8 mouse cellular contexts compared by ENCODE assay signal in the genomic region with DNA sequence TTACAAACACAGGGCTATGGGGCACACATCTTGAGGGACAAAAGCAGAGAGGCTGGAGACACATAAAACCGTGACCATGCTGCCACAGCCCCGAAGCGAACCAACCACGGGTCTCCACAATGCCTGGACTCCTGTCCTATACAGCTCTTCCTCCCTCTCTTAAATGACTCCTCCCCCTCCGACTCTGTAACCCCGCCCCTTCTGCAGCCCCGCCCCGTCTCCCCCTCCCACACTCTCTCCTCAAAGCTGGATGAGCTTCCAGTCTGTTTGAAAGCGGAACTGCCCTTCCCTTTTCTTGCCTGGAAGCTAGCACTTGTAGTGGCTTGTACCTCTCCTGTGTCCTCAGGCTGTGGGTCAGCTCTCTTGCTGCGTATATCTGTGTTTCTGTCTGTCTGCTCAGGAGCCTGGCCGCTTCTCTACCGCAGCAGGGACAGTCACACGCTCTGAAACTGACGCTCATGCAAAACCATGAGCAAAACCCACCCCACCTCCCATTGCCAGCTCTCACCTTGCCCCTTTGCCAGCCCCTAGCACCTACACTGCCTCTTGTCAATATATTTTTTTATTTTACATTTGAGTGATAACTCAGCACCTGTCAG. TPM values are rescaled to one million over a fixed set of nuclear protein-coding genes. Genes with fewer than 3 reads are reported as not detected.
DNase-seq lines count a peak whose midpoint lies in the region; ATAC-seq and TF ChIP-seq lines count a peak whose summit lies in the region.

No protein-coding gene starts in this region.

- no peak for TF ChIP-seq POLR2A in lung, adult 2 months (IDR thresholded peaks at IDR 0.05; ENCODE audit: borderline replicate concordance, extremely low read depth, low read depth, low read length)
- TF ChIP-seq POLR2A in thymus, adult 2 months (IDR thresholded peaks at IDR 0.05; ENCODE audit: control insufficient read depth, extremely low read depth, insufficient read depth, low read length, poor library complexity), result no peak

- no peak overlapping the region for H3K27ac ChIP-seq in lung, embryonic 15.5 days
- no peak overlapping the region; the same call in 1 of the 2 replicates for H3K27ac ChIP-seq in heart, embryonic 15.5 days
- H3K27ac ChIP-seq in liver, postnatal 0 days (ENCODE audit: low read depth), result no peak overlapping the region
- no peak overlapping the region for H3K27ac ChIP-seq in stomach, postnatal 0 days (replicated peaks)
- H3K27ac ChIP-seq in thymus, adult 2 months (ENCODE audit: control insufficient read depth, insufficient read depth, low read length), result no peak overlapping the region

- no peak for TF ChIP-seq EP300 in liver, postnatal 0 days (IDR thresholded peaks at IDR 0.05; ENCODE audit: low read depth)
- no peak for TF ChIP-seq EP300 in stomach, postnatal 0 days (optimal IDR thresholded peaks at IDR 0.05)

- H3K9me3 ChIP-seq in lung, embryonic 15.5 days, result no peaks in the 10 kb centered on the region
- no peaks in the 10 kb centered on the region for H3K9me3 ChIP-seq in heart, embryonic 15.5 days (replicated peaks)
- no peaks in the 10 kb centered on the region for H3K9me3 ChIP-seq in liver, postnatal 0 days (ENCODE audit: low read length)
- no peaks in the 10 kb centered on the region for H3K9me3 ChIP-seq in stomach, postnatal 0 days (ENCODE audit: control insufficient read depth, low read length)

- 8% methylated on average over 14 of the region's 14 CpGs for WGBS in lung, embryonic 15.5 days
- WGBS in lung, adult 2 months, result 8% methylated on average over 14 of the region's 14 CpGs
- 14% methylated on average over 14 of the region's 14 CpGs for WGBS in heart, embryonic 15.5 days
- 5% methylated on average over 14 of the region's 14 CpGs for WGBS in liver, postnatal 0 days (ENCODE audit: insufficient replicate concordance)
- WGBS in stomach, postnatal 0 days, result 7% methylated on average over 14 of the region's 14 CpGs
- 7% methylated on average over 14 of the region's 14 CpGs for WGBS in thymus, adult 2 months

- no peaks in the 10 kb centered on the region for H3K36me3 ChIP-seq in lung, embryonic 15.5 days
- no peaks in the 10 kb centered on the region for H3K36me3 ChIP-seq in heart, embryonic 15.5 days
- no peaks in the 10 kb centered on the region for H3K36me3 ChIP-seq in liver, postnatal 0 days (replicated peaks; ENCODE audit: insufficient read depth, low read length)
- no peaks in the 10 kb centered on the region for H3K36me3 ChIP-seq in stomach, postnatal 0 days (ENCODE audit: control insufficient read depth, insufficient read depth, low read length)
- no peaks in the 10 kb centered on the region for H3K36me3 ChIP-seq in thymus, adult 2 months (ENCODE audit: control insufficient read depth, insufficient read depth, low read length)

- no peak for DNase-seq in lung, adult 2 months
- peak; percentile 52 for DNase-seq in liver, postnatal 0 days
- DNase-seq in stomach, postnatal 0 days (ENCODE audit: low spot score), result peak; percentile 45
- no peak for DNase-seq in ovary, adult 18-20 months (ENCODE audit: low spot score)
- no peak for DNase-seq in left cerebral cortex, postnatal 36 days (ENCODE audit: low spot score in 2 of 2)
- DNase-seq in thymus, adult 2 months, result no peak

- intact Hi-C loops in left cerebral cortex, postnatal 36 days (cut with DNase I), result no loop called here

- H3K4me3 ChIP-seq in lung, embryonic 15.5 days, result no peak overlapping the region
- no peak overlapping the region for H3K4me3 ChIP-seq in lung, adult 2 months (replicated peaks; ENCODE audit: extremely low read depth, low read depth, low read length)
- H3K4me3 ChIP-seq in heart, embryonic 15.5 days, result peak overlapping the region; percentile 23; the same call in 1 of the 2 replicates
- H3K4me3 ChIP-seq in liver, postnatal 0 days (ENCODE audit: low read depth, low read length), result no peak overlapping the region
- H3K4me3 ChIP-seq in stomach, postnatal 0 days (ENCODE audit: low read depth, low read length), result no peak overlapping the region
- H3K4me3 ChIP-seq in thymus, adult 2 months (ENCODE audit: control insufficient read depth, insufficient read depth, low read length), result no peak overlapping the region

- H3K4me1 ChIP-seq in lung, embryonic 15.5 days, result no peaks in the 10 kb centered on the region
- no peaks in the 10 kb centered on the region for H3K4me1 ChIP-seq in lung, adult 2 months (ENCODE audit: control insufficient read depth, insufficient read depth, low read length)
- peaks cover 28% of the 10 kb centered on the region for H3K4me1 ChIP-seq in heart, embryonic 15.5 days (replicated peaks)
- H3K4me1 ChIP-seq in liver, postnatal 0 days (ENCODE audit: insufficient read depth), result peaks cover 3% of the 10 kb centered on the region; the same call in 1 of the 2 replicates
- H3K4me1 ChIP-seq in stomach, postnatal 0 days (replicated peaks; ENCODE audit: control insufficient read depth, insufficient read depth), result no peaks in the 10 kb centered on the region
- H3K4me1 ChIP-seq in thymus, adult 2 months (replicated peaks; ENCODE audit: control insufficient read depth, insufficient read depth, low read length), result peaks cover 3% of the 10 kb centered on the region; the same call in 1 of the 2 replicates

- H3K9ac ChIP-seq in lung, embryonic 15.5 days, result no peak overlapping the region
- no peak overlapping the region; the same call in 1 of the 2 replicates for H3K9ac ChIP-seq in heart, embryonic 15.5 days
- no peak overlapping the region for H3K9ac ChIP-seq in liver, postnatal 0 days (replicated peaks)
- no peak overlapping the region for H3K9ac ChIP-seq in stomach, postnatal 0 days (ENCODE audit: low read length)

- ATAC-seq in lung, embryonic 15.5 days (ENCODE audit: borderline replicate concordance, extremely low read depth, low FRiP score, low TSS enrichment), result 0 out of 2 replicates have a peak, but pooled peaks have one; percentile 35
- ATAC-seq in heart, embryonic 15.5 days (replicated peaks; ENCODE audit: insufficient number of reproducible peaks, insufficient read depth, low FRiP score, low read depth), result no peak
- no peak for ATAC-seq in liver, postnatal 0 days
- ATAC-seq in stomach, postnatal 0 days (ENCODE audit: low FRiP score, low TSS enrichment), result no peak

- no peak for TF ChIP-seq CTCF in lung, adult 2 months (IDR thresholded peaks at IDR 0.05; ENCODE audit: insufficient read depth, low read length)
- TF ChIP-seq CTCF in liver, postnatal 0 days (IDR thresholded peaks at IDR 0.05; ENCODE audit: low read depth), result no peak
- no peak for TF ChIP-seq CTCF in stomach, postnatal 0 days (IDR thresholded peaks at IDR 0.05; ENCODE audit: low read depth)
- no peak for TF ChIP-seq CTCF in thymus, adult 2 months (IDR thresholded peaks at IDR 0.05; ENCODE audit: borderline replicate concordance, control insufficient read depth, extremely low read depth, insufficient read depth, low read length, poor library complexity)

- H3K27me3 ChIP-seq in lung, embryonic 15.5 days, result peaks cover 15% of the 10 kb centered on the region
- peaks cover 2% of the 10 kb centered on the region for H3K27me3 ChIP-seq in heart, embryonic 15.5 days
- peaks cover 8% of the 10 kb centered on the region for H3K27me3 ChIP-seq in liver, postnatal 0 days (ENCODE audit: insufficient read depth, low read length)
- no peaks in the 10 kb centered on the region for H3K27me3 ChIP-seq in stomach, postnatal 0 days (ENCODE audit: control insufficient read depth, insufficient read depth, low read length)
- no peaks in the 10 kb centered on the region; the same call in 1 of the 2 replicates for H3K27me3 ChIP-seq in thymus, adult 2 months (ENCODE audit: control insufficient read depth, insufficient read depth, low read length)

- H3K4me2 ChIP-seq in lung, embryonic 15.5 days, result peak overlapping the region; percentile 46; the same call in 1 of the 2 replicates
- peak overlapping the region; percentile 46 for H3K4me2 ChIP-seq in heart, embryonic 15.5 days
- peak overlapping the region; percentile 53 for H3K4me2 ChIP-seq in liver, postnatal 0 days (ENCODE audit: low read depth, low read length)
- peak overlapping the region; percentile 34 for H3K4me2 ChIP-seq in stomach, postnatal 0 days (replicated peaks; ENCODE audit: low read depth)

RNA-seq across cellular contexts. Expression of a gene that starts 5.7 kb away (rescaled TPM):
- polyA plus RNA-seq in lung, embryonic 15.5 days (2015; fragmentation: Nextera tagmentation; extraction: Ambion mirVana), result 1.9 and 3.0 TPM in 2 replicates
- polyA plus RNA-seq in lung, adult 2 months (2012; rRNA removed), result 5.3 and 19.0 TPM in 2 replicates
- 64.8 and 65.2 TPM in 2 replicates for polyA plus RNA-seq in heart, embryonic 15.5 days (2015; fragmentation: Nextera tagmentation; extraction: Ambion mirVana)
- polyA plus RNA-seq in liver, postnatal 0 days (2015; fragmentation: Nextera tagmentation; extraction: Ambion mirVana), result 0.31 and 0.49 TPM in 2 replicates
- 0.24 and 0.28 TPM in 2 replicates for polyA plus RNA-seq in stomach, postnatal 0 days (2015; fragmentation: Nextera tagmentation; extraction: Ambion mirVana)
- total RNA-seq in left cerebral cortex, postnatal 36 days (2021), result 1 to 10 TPM; 2.4 to 2.7 TPM
- polyA plus RNA-seq in thymus, adult 2 months (2012; rRNA removed), result 2.4 and 14.5 TPM in 2 replicates

RNA-seq across cellular contexts. Expression of a gene that starts 21.7 kb away (rescaled TPM):
- polyA plus RNA-seq in lung, embryonic 15.5 days (2015; fragmentation: Nextera tagmentation; extraction: Ambion mirVana), result 4.5 and 5.3 TPM in 2 replicates
- polyA plus RNA-seq in lung, adult 2 months (2012; rRNA removed), result 3.7 and 3.9 TPM in 2 replicates
- polyA plus RNA-seq in heart, embryonic 15.5 days (2015; fragmentation: Nextera tagmentation; extraction: Ambion mirVana), result 7.3 and 8.5 TPM in 2 replicates
- 6.3 and 7.1 TPM in 2 replicates for polyA plus RNA-seq in liver, postnatal 0 days (2015; fragmentation: Nextera tagmentation; extraction: Ambion mirVana)
- polyA plus RNA-seq in stomach, postnatal 0 days (2015; fragmentation: Nextera tagmentation; extraction: Ambion mirVana), result 5.5 and 5.9 TPM in 2 replicates
- 1 to 10 TPM; 6.8 to 7.8 TPM for total RNA-seq in left cerebral cortex, postnatal 36 days (2021)
- 7.2 and 8.9 TPM in 2 replicates for polyA plus RNA-seq in thymus, adult 2 months (2012; rRNA removed)

RNA-seq across cellular contexts. Expression of a gene that starts 41.1 kb away (rescaled TPM):
- polyA plus RNA-seq in lung, embryonic 15.5 days (2015; fragmentation: Nextera tagmentation; extraction: Ambion mirVana), result 0.56 and 0.60 TPM in 2 replicates
- polyA plus RNA-seq in lung, adult 2 months (2012; rRNA removed), result 1.7 and 3.5 TPM in 2 replicates
- polyA plus RNA-seq in heart, embryonic 15.5 days (2015; fragmentation: Nextera tagmentation; extraction: Ambion mirVana), result 0.77 TPM in 2 replicates
- polyA plus RNA-seq in liver, postnatal 0 days (2015; fragmentation: Nextera tagmentation; extraction: Ambion mirVana), result 0.29 and 0.37 TPM in 2 replicates
- polyA plus RNA-seq in stomach, postnatal 0 days (2015; fragmentation: Nextera tagmentation; extraction: Ambion mirVana), result 2.1 and 2.4 TPM in 2 replicates
- 10 to 100 TPM; 10.1 to 17.5 TPM for total RNA-seq in left cerebral cortex, postnatal 36 days (2021)
- polyA plus RNA-seq in thymus, adult 2 months (2012; rRNA removed), result 0.23 and 0.66 TPM in 2 replicates

RNA-seq across cellular contexts. Expression of a gene that starts 50.1 kb away (rescaled TPM):
- polyA plus RNA-seq in lung, embryonic 15.5 days (2015; fragmentation: Nextera tagmentation; extraction: Ambion mirVana), result 131 and 141 TPM in 2 replicates
- 100 and 126 TPM in 2 replicates for polyA plus RNA-seq in lung, adult 2 months (2012; rRNA removed)
- 109 and 125 TPM in 2 replicates for polyA plus RNA-seq in heart, embryonic 15.5 days (2015; fragmentation: Nextera tagmentation; extraction: Ambion mirVana)
- polyA plus RNA-seq in liver, postnatal 0 days (2015; fragmentation: Nextera tagmentation; extraction: Ambion mirVana), result 59.5 and 64.4 TPM in 2 replicates
- 176 and 182 TPM in 2 replicates for polyA plus RNA-seq in stomach, postnatal 0 days (2015; fragmentation: Nextera tagmentation; extraction: Ambion mirVana)
- 100 to 1,000 TPM; 128 to 152 TPM for total RNA-seq in left cerebral cortex, postnatal 36 days (2021)
- 56.8 and 79.8 TPM in 2 replicates for polyA plus RNA-seq in thymus, adult 2 months (2012; rRNA removed)

Comparison
In these comparisons a context has a peak if more than half of its experiments do, and no peak if none do; other contexts are left out.
1. DNase-seq: peak in liver, postnatal 0 days (single experiment) and stomach, postnatal 0 days (single experiment); none in lung, adult 2 months (single experiment), ovary, adult 18-20 months (single experiment), left cerebral cortex, postnatal 36 days (0 of 2) and thymus, adult 2 months (single experiment).
2. Peak in every context shown above with its lines, with median percentiles within 50 percentile points of each other: H3K4me2 ChIP-seq.